Mouse (Mus musculus) layer of hippocampus, adult 18-20 months (tissue): ENCODE measurements at regions not wholly inside any gene's neighbourhood (a gene's known extent, or its start where the extent isn't known, plus 50 kb on each side); places are given as distances from the start of the nearest gene placed in this dataset.

Experiments
- DNase-seq, 2 experiments: peaks; one replicate each; pipeline ENCODE4 v3.0.0; 2022; ENCODE audit warnings: low spot score in 2 of 2

GRCm38 (mm10) chr3:15196101-15196500 is 136.0 kb downstream of the Gm9733 start:
- peak in 1 of 2 experiments; percentile 60 for DNase-seq

GRCm38 (mm10) chr3:15198086-15198485 is 134.0 kb downstream of the Gm9733 start:
- DNase-seq = no peak

GRCm38 (mm10) chr3:15200309-15200708 is 131.8 kb downstream of the Gm9733 start:
- DNase-seq = no peak

GRCm38 (mm10) chr3:15200990-15201389 is 131.1 kb downstream of the Gm9733 start:
- no peak for DNase-seq

GRCm38 (mm10) chr3:15202760-15203159 is 129.3 kb downstream of the Gm9733 start:
- no peak for DNase-seq

- no peak for DNase-seq
These were observed 126.6 kb downstream of the Gm9733 start for GRCm38 (mm10) chr3:15205266-15206229.

- no peak for DNase-seq
These were observed 119.7 kb downstream of the Gm9733 start for GRCm38 (mm10) chr3:15212357-15212756.

GRCm38 (mm10) chr3:15217591-15217990 is 114.5 kb downstream of the Gm9733 start:
- DNase-seq = no peak

- no peak for DNase-seq
These were observed 112.8 kb downstream of the Gm9733 start for GRCm38 (mm10) chr3:15219275-15219674.

- DNase-seq = no peak
These were observed 108.8 kb downstream of the Gm9733 start for GRCm38 (mm10) chr3:15223266-15223665.

GRCm38 (mm10) chr3:15224452-15224851 is 107.7 kb downstream of the Gm9733 start:
- DNase-seq = no peak

- no peak for DNase-seq
These were observed 103.5 kb downstream of the Gm9733 start for GRCm38 (mm10) chr3:15228641-15229040.

GRCm38 (mm10) chr3:15230204-15230603 is 101.9 kb downstream of the Gm9733 start:
- no peak for DNase-seq

GRCm38 (mm10) chr3:15231433-15231832 is 100.7 kb downstream of the Gm9733 start:
- no peak for DNase-seq

GRCm38 (mm10) chr3:15237817-15238432 is 94.2 kb downstream of the Gm9733 start:
- peak in 1 of 2 experiments; percentile 15 for DNase-seq

- no peak for DNase-seq
These were observed 89.7 kb downstream of the Gm9733 start for GRCm38 (mm10) chr3:15242388-15242787.

- DNase-seq = no peak
These were observed 88.5 kb downstream of the Gm9733 start for GRCm38 (mm10) chr3:15243584-15243983.

GRCm38 (mm10) chr3:15244999-15245398 is 87.1 kb downstream of the Gm9733 start:
- peak; percentile 19 to 72 for DNase-seq
